Mouse (Mus musculus) liver, embryonic 11.5 days (tissue): ENCODE measurements at regions not wholly inside any gene's neighbourhood (a gene's known extent, or its start where the extent isn't known, plus 50 kb on each side); places are given as distances from the start of the nearest gene placed in this dataset.
"Not testable (repeated sequence)": the region's sequence is repeated elsewhere in the genome, so short reads cannot be mapped to it uniquely, and the experiment has no call there.

Source experiments
- ATAC-seq: fragments of 200-750 bp; cut with Nextera tagmentation; replicated peaks from 2 replicates; pipeline ENCODE4 v1.8.0; 2017; ENCODE audit warnings: moderate number of reproducible peaks, mild to moderate bottlenecking, moderate TSS enrichment, moderate library complexity; ENCODE audit not compliant: low FRiP score
- DNase-seq: peaks from one replicate; pipeline ENCODE4 v3.0.0-alpha.2; 2017; ENCODE audit warnings: low spot score
- H3K27ac ChIP-seq: fragments of 300-500 bp; sonication (generic); 2 replicates; pipeline ENCODE4 v1.5.1; 2014; ENCODE audit warnings: mild to moderate bottlenecking, low read depth, low read length, control low read depth
- H3K27me3 ChIP-seq: fragments of 300-500 bp; sonication (generic); replicated peaks from 2 replicates; pipeline ENCODE4 v1.6.1; 2014; ENCODE audit warnings: low read length, mixed read lengths; ENCODE audit not compliant: control insufficient read depth, insufficient read depth
- H3K36me3 ChIP-seq: fragments of 300-500 bp; sonication (generic); 2 replicates; pipeline ENCODE4 v1.6.1; 2014; ENCODE audit warnings: mild to moderate bottlenecking, low read length, moderate library complexity, mixed read lengths; ENCODE audit not compliant: control insufficient read depth, insufficient read depth
- H3K4me1 ChIP-seq: fragments of 300-500 bp; sonication (generic); replicated peaks from 2 replicates; pipeline ENCODE4 v1.6.1; 2014; ENCODE audit warnings: low read length, mixed read lengths; ENCODE audit not compliant: control insufficient read depth, insufficient read depth
- H3K4me2 ChIP-seq: fragments of 300-500 bp; sonication (generic); 2 replicates; pipeline ENCODE4 v1.6.1; 2014; ENCODE audit warnings: mild to moderate bottlenecking, control low read depth, moderate library complexity
- H3K4me3 ChIP-seq: fragments of 300-500 bp; sonication (generic); 2 replicates; pipeline ENCODE4 v1.5.1; 2014; ENCODE audit warnings: low read depth, low read length, control low read depth
- H3K9ac ChIP-seq: fragments of 300-500 bp; sonication (generic); 2 replicates; pipeline ENCODE4 v1.6.1; 2014; ENCODE audit warnings: low read depth, low read length, control low read depth
- H3K9me3 ChIP-seq: fragments of 300-500 bp; sonication (generic); 2 replicates; pipeline ENCODE4 v1.6.1; 2016; ENCODE audit warnings: low read length, inconsistent platforms, mixed read lengths; ENCODE audit not compliant: control insufficient read depth
- WGBS: fragments of 180-500 bp; shearing (Covaris S2); extraction: QIAGEN DNeasy Blood & Tissue Kit; methylation state at CpG from one replicate; pipeline ENCODE4 v1.1.7; 2014; 5-methylcytosine and 5-hydroxymethylcytosine counted together

DNA sequence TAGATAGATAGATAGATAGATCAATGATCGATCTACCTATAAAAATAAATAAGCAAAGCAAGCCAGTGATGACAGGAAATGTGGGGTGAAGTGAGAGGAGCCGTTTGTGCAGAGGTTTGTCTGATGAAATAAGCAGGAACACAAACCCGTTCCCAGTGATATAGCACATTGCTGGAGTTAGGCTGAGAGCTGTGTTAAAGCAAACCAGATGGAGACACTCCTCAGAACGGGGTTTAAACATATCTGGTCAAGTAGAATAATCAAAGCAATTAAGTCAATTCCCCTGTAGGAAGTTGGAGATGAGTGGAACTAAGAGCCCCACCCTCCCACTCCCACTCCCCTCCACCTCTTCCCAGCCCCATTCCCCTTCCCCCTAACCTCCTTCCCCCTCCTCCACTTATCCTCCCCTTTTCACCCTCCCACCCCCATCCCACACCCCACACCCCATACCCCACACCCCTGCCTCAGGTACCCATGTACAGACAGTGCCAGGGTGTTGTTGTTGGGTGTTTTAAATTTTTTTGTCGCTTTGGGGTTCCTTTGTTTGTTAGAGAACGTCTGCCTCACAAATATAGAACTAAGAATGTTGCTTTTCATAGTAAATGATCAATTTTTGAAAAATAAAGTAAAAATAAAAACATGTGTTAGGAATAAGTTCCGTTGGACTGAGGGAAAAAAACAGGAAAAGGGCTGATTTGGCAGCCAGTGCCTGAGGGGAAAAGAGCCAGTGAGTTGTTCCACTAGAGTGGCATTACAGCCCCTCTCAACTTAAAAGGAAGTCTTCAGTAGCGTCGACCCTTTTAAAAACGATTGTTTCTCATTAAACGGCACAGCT, 79.8 kb upstream of the Enpep start:
- Histone ChIP-seq H3K9me3 (no peaks in the 10 kb centered on the region), H3K27ac (no peak overlapping the region), H3K4me2 (no peak overlapping the region), H3K4me1 (no peaks in the 10 kb centered on the region), H3K9ac (no peak overlapping the region), H3K4me3 (no peak overlapping the region), H3K27me3 (no peaks in the 10 kb centered on the region), H3K36me3 (no peaks in the 10 kb centered on the region)
- WGBS, result 68% methylated on average over 11 of the region's 11 CpGs
- ATAC-seq (no peak), DNase-seq (no peak)

DNA sequence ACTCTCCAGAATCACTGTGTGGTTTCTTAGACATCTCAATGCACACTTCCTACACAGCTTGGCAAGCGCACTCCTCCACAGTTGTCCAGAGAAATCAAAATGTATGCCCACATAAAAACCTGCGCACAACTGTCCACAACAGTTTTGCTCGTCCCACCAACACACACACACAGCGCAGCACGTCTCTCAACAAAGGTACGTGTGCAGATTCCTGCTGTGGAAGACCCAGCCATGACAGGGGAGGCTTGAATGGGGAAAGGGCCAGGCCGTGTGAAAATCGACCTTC, 80.4 kb upstream of the Enpep start:
- ATAC-seq (no peak), DNase-seq (no peak)
- no peaks in the 10 kb centered on the region for H3K4me1 ChIP-seq
- WGBS, result 89% methylated on average over 8 of the region's 8 CpGs
- no peaks in the 10 kb centered on the region for H3K9me3 ChIP-seq
- no peak overlapping the region for H3K4me2 ChIP-seq
- H3K9ac ChIP-seq, result no peak overlapping the region
- no peak overlapping the region for H3K27ac ChIP-seq
- no peaks in the 10 kb centered on the region for H3K27me3 ChIP-seq
- no peak overlapping the region for H3K4me3 ChIP-seq
- H3K36me3 ChIP-seq, result no peaks in the 10 kb centered on the region

DNA sequence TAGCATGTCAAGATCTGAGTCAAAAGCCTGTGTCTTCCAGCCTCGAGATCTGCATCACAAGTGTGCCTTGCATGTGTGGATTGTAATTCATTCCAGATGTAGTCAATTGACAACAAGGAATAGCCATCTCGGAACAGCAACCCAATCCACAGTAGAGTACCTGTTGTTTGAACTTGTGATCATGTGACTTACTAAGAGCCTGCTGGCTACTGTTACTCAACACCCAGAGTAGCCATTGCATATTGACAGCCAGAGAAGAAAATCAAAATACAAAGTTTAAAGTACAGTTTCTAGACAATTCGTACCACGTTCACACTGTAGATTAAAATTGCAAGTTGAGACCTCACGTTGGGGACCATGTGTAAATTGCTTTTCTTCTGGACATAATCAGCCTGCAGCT, 83.1 kb upstream of the Enpep start:
- Histone ChIP-seq H3K9me3 (no peaks in the 10 kb centered on the region), H3K9ac (no peak overlapping the region), H3K4me2 (no peak overlapping the region), H3K4me3 (no peak overlapping the region), H3K27me3 (no peaks in the 10 kb centered on the region), H3K27ac (no peak overlapping the region), H3K4me1 (no peaks in the 10 kb centered on the region), H3K36me3 (no peaks in the 10 kb centered on the region)
- DNase-seq (no peak), ATAC-seq (no peak)
- 71% methylated on average over 5 of the region's 5 CpGs for WGBS

DNA sequence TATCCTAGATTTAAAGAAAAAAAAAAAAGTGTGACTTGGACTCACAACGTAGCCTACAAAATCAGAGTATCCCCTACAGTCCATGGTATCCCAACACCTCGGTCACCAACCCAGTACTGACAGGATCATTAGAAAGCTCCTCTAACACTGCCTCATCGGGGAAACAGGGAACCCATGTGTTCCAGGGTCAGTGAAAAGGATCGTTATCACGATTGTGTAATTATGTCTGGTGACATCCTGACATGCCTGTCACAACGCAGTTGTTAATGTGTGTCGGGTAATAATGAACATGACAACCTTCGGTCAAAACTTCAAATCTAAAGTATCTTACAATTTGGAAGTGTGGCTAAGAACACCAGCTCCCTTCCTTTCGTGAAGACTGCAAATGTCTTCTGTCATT, 83.8 kb upstream of the Enpep start:
- WGBS, result 84% methylated on average over 9 of the region's 9 CpGs
- DNase-seq, result no peak
- ATAC-seq, result no peak
- Histone ChIP-seq H3K27me3 (no peaks in the 10 kb centered on the region), H3K4me2 (no peak overlapping the region), H3K4me3 (no peak overlapping the region), H3K4me1 (no peaks in the 10 kb centered on the region), H3K9me3 (no peaks in the 10 kb centered on the region), H3K36me3 (no peaks in the 10 kb centered on the region), H3K9ac (no peak overlapping the region), H3K27ac (no peak overlapping the region)

DNA sequence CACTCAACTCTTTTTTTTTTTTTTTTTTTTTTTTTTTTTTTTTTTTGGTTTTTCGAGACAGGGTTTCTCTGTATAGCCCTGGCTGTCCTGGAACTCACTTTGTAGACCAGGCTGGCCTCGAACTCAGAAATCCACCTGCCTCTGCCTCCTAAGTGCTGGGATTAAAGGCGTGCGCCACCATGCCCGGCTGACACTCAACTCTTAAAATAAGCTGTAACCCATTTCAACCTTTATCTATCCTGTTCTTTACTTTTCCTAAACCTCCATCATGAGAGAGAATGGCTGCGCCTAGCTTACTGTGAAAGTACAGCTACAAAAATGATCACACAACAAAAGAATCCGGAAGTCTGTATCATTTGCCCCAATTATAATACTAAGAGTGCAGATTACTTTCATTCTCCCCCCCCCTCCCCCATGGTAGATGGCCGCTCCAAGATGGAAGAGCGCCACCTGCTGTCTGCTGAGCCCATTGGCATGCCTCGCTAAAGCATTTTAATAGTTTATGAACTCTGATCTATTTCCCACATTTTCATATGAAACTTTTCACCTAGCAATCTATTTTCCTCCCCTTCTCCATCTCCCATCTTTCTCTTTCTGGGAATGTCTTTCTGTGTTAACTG, 89.2 kb upstream of the Enpep start:
- H3K36me3 ChIP-seq, ATAC-seq, DNase-seq, H3K4me3 ChIP-seq, H3K9ac ChIP-seq, H3K4me2 ChIP-seq, H3K4me1 ChIP-seq, H3K27ac ChIP-seq, H3K9me3 ChIP-seq, H3K27me3 ChIP-seq: not testable (repeated sequence)
- 49% methylated on average over 8 of the region's 10 CpGs for WGBS

DNA sequence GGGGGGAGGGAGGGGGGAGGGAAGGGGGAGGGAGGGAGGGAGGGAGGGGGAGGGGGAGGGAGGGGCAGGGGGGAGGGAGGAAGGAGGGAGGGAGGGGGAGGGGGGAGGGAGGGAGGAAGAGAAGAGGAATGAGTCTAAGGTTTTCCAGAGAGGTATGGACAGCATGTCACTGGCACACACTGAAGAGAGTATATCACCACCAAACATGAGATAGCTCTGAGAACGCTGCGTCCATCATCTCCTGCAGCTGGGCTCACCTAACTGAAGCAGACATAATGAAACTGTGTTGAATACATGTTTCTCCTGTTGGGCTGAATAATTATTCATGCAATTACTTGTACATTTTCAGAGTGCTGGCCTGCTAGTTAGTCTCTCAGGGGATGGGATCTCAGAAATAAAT, 96.2 kb upstream of the Enpep start:
- DNase-seq (no peak), ATAC-seq (no peak)
- Histone ChIP-seq H3K4me3 (no peak overlapping the region), H3K9me3 (no peaks in the 10 kb centered on the region), H3K27me3 (no peaks in the 10 kb centered on the region), H3K4me2 (no peak overlapping the region), H3K36me3 (no peaks in the 10 kb centered on the region), H3K4me1 (no peaks in the 10 kb centered on the region), H3K27ac (no peak overlapping the region), H3K9ac (no peak overlapping the region)
- 76% methylated on average over 2 of the region's 2 CpGs for WGBS

DNA sequence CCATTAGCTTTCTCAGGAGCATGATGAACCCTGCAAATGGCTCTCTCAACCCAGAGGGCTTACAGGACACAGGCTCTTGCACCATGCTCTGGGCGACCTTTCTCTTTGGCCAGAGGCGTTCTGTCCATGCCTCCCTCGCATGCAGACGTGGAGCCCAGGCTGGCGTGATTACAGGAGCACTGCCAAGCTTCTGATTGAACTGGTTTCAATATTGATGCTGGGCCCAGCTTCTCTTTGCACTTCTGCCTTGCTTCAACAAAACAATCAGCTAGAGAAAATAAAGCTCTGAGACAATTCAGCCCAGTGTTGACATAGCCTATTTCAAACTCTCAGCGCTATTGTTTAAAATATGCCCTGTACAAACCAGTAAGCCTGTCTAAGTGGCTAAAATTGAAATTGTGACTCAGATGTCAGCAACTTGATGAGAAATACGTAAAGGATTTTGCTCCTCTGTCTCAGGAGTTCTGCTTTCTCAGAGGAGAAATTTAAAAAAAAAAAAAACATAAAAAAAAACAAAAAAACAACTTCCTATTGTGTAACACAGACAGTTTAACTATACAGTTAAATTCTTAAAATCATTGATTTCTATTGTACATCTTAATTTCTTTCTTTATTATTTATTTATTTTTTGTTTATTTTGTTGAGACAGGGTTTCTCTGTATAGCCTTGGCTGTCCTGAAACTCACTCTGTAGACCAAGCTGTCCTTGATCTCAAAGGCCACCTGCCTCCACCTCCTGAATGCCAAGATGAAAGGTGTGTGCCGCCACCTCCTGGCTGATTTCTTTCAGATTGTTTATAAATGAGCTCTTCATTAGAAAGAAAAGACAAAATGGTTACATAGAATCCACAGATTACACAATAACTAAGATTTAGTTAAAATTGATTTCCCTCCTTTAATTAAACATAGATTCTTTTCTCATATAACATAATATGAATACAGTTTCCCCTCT, 96.9 kb upstream of the Enpep start:
- Histone ChIP-seq H3K9ac (no peak overlapping the region), H3K36me3 (no peaks in the 10 kb centered on the region), H3K27ac (no peak overlapping the region), H3K4me2 (no peak overlapping the region), H3K4me3 (no peak overlapping the region), H3K9me3 (no peaks in the 10 kb centered on the region), H3K27me3 (no peaks in the 10 kb centered on the region), H3K4me1 (no peaks in the 10 kb centered on the region)
- 58% methylated on average over 8 of the region's 8 CpGs for WGBS
- ATAC-seq, result 0 out of 2 replicates have a peak, but pooled peaks have one; percentile 31
- no peak for DNase-seq

DNA sequence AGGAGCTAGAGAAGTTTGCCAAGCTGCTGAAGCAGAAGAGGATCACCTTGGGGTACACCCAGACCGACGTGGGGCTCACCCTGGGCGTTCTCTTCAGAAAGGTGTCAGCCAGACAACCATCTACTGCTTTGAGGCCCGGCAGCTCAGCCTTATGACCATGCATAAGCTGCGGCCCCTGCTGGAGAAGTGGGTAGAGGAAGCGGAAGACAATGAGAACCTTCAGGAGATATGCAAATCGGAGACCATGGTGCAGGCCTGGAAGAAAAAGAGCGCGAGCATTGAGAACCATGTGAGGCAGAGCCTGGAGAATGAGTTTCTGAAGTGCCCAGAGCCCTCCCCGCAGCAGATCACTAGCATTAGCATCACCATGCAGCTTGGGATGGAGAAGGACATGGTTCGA, 98.1 kb upstream of the Elovl6 start:
- WGBS, result 46% methylated on average over 11 of the region's 11 CpGs

More for the DNA sequence above, 98.1 kb upstream of the Elovl6 start:
- Histone ChIP-seq H3K4me3 (no peak overlapping the region), H3K27me3 (no peaks in the 10 kb centered on the region), H3K4me1 (no peaks in the 10 kb centered on the region), H3K36me3 (no peaks in the 10 kb centered on the region), H3K27ac (no peak overlapping the region), H3K4me2 (no peak overlapping the region), H3K9me3 (no peaks in the 10 kb centered on the region), H3K9ac (no peak overlapping the region)
- no peak for DNase-seq
- ATAC-seq, result no peak
